Mouse (Mus musculus) layer of hippocampus, adult 18-20 months (tissue): ENCODE measurements around the gene Col18a1. TPM values are rescaled to one million over a fixed set of nuclear protein-coding genes. Genes with fewer than 3 reads are reported as not detected.
A peak's percentile ranks its signal among the peaks of the same experiment; 100 is the strongest.
"Not testable (repeated sequence)": the region's sequence is repeated elsewhere in the genome, so short reads cannot be mapped to it uniquely, and the experiment has no call there.

ENCODE experiments used
- DNase-seq, 2 experiments: peaks; one replicate each; pipeline ENCODE4 v3.0.0; 2022; ENCODE audit warnings: low spot score in 2 of 2
- total RNA-seq, 2 experiments: library from RNA; stranded (reverse); gene quantifications; 2 replicates each; pipeline ENCODE4 v1.2.3; 2021

Gene Col18a1
- total RNA-seq, 2 experiments from 2014 or later = 3.3 to 3.5 TPM

DNA sequence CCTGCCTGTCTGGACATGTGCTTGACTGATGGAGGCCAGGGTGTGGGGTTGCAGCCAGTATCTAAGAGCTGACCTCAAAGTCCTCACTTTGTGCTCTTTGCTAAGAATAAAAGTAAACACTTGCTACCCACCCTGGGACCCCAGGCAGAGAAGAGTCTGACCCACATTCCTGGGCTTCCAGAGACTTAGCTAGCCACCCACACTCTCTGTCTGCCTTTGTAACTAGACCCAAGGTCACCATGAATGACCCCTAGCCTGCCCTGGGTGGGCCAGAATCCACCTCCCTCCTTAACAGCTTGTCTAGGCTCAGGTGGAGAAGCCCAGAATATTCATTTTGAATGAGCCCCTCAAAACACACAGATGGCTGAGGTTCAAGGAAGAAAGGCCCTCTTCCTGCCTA, 28.0 kb downstream of the Col18a1 start:
- no peak for DNase-seq

DNA sequence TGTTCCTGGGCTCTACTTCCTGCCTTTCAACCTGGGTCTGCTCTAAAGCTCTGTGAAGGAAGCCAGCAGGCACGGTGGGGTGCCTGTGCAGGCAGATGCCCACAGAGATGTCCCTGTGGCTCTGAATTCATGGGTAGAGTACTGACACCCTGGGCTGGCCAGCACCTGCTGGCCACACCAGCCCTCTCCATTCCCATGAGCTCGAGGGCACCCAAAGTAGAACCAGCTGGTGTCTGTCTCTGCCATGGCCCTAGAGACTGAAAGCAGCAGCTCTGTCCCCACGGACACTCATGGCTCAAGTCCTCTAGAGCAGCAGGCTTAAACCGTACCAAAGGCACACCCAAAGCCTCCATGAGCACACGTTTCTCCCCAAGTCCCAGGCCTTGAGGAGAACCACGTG, 30.1 kb downstream of the Col18a1 start:
- no peak for DNase-seq

DNA sequence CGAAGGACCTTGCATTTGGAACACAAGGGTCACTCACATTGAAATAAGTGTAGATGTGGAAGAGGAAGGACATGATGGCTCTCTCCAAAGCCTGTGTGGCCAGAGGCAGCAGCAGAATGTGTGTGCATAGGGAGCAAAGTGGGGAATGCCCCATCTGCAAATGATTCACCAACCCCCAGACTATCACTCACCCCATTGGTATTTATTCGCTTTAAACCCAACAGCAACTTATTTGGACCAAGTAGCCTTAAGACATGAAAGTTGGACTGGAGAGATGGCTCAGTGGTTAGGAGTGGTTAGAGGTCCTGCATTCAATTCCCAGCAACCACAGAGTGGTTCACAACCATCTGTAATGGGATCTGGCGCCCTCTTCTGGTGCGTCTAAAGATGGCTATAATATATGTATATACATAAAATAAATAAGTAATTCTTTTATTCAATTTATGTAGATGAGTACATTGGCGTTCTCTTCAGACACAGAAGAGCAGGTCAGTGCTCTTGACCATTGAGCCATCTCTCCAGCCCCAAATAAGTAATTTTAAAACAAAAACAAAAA, 31.0 kb downstream of the Col18a1 start:
- no peak for DNase-seq

DNA sequence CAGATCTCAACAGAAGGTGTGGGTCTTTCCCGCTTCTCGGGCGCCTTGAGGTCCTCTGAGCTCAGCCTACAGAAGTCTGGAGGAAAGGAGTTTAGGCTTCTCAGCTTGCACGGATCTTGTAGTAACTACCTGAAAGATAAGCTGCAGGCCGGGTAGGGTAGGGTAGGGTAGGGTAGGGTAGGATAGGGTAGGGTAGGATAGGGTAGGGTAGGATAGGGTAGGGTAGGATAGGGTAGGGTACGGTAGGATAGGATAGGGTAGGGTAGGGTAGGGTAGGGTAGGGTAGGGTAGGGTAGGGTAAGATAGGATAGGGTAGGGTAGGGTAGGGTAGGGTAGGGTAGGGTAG, 31.6 kb downstream of the Col18a1 start:
- not testable (repeated sequence) for DNase-seq

DNA sequence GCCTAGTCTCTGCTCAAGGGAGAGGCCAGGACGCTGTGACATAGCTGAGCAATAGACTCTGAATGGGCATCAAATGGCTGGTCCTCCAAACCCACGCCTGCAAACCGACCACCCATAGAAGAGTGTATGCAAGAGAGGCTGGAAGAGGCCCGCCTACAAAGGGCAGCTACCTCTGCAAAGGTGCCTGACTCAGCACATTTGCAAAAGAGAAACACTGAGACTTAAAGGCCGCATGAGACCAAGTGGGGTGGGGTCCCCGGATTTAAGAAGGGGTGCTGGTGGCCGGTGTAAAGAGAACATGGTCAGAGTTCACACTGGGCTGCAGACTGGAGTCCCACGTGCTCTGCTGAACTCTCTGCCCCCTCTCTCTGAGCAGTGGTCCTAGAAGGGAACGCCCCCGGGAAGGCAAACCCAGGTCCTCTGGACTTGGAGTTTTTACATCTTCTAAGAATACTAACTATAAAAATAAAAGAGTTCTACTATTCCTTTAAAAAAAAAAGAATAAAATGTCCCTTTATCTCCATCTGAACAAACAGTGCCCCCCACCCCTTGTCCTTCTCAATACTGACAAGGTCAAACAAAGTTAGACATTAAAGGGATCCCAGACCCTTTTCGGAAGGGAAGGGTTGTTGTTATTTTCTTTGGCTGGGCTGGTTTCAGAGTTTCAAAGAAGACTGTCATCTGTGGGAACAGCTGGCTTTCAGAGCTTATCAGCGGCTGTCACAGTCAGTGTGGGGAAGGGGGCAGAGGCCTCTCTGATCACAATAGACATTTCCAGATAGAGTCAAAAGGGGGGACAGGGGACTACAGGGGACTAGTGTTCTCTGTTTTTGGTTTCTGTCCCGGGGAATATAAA, 32.2 kb downstream of the Col18a1 start:
- no peak for DNase-seq

DNA sequence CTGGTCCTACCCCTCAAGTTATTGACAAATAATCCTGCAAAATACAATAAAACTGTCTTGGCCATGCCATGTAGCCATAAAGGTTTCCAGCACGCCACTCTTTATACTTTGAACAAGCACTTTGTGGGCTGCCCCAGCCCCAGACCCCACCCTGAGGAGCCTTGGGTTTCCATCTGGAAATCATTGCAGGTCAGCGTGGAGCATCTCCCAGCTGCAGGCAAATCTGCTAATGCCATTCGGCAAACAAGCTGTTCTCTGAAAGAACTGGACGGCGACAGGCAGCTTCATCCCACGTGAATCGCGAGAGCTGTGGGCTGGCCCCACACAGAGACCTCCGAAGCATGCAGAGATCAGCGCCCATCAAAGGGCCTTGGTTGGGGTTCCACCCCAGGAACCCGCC, 34.2 kb downstream of the Col18a1 start:
- no peak for DNase-seq

DNA sequence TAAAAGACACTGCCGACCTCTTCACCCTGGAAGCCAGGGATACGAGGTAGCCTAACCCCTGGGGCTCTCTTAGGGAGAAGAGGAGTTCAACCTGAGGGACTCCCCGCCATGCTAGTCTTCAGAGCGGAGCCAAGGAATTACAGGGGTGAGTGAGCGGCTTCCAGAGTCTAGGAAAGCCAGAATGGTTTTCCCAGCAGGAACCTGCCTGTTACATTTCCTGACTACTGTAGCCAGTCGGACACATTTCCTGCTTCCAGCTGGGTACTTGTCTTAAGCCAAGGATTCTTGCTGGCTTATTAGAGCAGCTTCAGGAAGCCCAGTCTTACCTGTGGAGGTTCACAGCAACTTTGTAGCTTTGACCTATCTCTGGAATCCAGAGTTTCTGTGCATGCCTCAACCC, 34.8 kb downstream of the Col18a1 start:
- DNase-seq = no peak

DNA sequence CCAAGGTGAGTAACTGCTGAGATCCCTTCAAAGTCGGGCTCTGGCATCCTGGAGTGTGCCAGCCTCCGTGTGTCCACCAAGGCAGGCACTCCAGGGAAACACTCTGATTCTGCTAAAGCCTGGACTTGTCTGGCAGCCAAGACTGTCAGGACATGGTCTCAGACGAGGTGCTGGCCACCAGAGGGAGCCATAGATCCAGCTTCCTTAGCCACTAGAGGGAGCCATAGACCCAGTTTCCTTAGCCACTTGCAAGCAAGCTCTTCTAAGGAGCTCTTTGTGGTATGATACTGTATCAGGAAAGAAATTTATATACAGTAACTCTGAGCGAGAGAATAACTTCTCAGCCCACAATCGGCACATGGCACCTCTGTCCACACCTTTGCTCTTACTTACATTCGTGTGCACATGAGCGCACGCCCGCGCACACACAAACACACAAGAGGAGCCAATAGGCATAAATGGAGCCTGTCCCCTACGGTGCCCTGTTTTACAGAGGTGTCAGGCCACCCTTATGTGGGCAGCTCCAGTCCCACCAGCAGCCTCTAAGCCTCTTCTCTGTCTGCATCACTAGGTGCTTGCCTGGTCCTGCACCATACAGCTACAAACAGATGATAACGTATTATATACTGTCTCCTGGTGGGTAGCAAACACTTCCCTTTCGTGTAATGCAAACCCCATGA, 35.6 kb downstream of the Col18a1 start:
- peak; percentile 88 to 98 for DNase-seq

DNA sequence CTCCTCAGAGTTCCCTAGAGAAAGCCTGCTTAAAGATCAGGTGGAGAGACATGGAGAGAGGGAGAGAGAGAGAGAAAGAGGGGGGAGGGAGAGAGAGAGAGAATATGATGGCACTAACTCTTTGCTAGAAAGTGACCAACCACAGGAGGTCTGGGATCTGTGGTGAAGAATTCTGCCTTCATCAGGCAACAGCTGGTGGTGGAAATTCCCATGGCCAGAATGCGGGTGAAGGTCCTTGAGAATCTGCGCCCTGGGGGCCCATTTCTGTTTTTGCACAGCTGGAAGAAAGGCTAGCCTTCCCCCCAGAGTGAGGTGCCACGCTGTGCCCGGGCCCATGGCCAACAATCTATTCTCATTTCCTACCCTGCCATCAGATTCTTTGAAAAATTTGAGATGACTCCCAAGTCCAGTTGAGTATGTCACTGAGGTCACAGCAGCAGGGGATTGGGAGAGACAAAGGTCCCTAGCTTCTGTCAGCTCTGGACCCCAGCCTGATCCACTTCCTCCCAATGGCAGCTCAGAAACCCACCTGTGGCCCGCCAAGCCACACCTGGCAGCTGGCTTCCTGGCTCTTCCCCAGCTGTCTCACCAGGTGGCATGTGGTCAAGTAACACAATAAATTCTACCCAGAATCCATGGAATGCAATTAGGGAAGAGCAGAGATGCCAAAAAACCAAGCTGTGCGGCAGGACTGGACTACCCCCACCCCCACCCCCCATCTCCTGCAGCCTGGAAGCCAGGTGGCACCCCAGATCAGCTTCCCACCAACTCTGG, 36.5 kb downstream of the Col18a1 start:
- DNase-seq = no peak

DNA sequence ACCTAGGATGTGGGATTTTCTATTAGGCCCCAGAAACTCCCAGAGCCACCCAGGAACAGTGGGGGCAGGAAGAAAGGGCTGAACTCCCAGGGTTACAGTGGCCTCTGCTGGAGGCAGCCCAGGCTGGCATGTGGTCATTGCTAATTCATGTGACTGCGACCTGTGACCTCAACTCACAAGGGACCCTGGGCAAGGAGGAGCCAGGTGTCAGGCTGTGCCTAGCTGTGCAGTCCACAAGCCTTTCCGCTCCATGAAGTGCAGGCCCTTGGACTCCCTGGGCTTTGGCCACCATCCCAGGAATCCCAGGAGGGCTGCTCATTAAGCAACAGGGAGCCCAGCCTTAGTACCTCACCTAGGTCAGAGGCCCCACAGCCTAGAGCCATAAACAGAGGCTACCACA, 38.4 kb downstream of the Col18a1 start:
- DNase-seq = no peak

DNA sequence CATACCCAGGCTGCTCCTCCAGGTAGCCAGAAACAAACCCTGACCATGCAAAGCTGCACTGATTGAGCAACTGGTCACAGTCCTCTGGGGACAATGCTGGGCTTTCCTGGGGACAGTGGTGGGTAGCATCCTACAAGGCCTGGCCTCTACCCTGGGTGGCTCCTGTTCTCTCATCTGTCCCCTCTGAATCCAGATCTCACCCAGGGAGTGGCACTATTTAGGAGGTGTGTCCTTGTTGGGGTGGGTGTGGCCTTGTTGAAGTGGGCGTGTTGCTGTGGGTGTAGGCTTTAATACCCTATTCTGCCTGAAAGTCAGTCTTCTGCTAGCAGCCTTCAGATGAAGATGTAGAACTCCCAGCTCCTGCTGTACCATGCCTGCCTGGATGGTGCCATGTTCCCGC, 39.8 kb downstream of the Col18a1 start:
- no peak for DNase-seq

DNA sequence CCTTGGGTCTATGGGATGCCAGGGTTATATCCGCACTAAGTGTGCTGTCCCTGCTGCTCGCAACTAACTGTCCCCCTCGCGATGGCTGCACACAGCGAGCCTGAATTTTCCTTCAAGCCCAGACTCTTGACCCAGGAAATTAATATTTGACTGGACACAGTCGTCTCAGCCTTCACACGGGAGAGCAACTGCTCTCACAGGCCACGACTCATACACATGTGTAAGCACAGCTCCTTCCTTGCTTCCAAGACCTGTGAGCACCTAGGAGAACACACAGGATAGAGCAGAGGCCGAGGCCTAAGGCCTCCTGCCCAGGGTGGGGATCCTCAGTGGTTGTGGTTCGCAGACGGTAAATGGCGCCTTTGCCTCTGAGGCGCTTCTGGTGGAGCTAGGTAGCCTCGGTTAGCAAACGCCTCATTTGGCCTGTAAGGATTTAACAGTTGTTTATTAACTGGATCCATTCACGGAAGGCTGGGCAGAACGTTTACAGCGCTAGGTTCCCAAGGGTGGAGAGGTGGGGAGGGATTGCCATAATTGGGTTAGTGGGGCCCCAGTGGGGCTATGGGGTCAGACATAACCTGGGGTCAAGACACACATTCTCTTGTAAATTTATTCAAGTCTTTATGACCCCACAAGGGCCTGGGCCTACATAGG, 41.1 kb downstream of the Col18a1 start:
- DNase-seq = no peak

DNA sequence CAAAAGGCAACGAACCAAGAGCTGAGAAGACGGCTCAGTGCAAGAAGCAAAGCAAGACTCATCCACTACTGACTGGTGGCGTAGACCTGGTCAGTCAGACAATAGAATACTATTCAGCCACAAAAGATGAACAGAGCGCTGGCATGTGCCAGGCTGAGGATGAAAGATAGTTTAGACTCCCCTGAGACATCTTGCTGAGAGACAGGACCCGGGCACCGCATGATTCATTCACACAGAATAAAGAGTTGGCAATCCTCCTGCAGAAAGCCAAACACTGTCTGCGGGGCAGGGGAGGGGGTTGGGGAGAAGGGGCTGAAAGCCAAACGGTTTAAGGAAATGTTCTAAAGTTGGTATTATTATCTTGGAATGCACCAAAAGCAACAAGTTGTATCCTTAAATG, 42.4 kb downstream of the Col18a1 start:
- DNase-seq = no peak

DNA sequence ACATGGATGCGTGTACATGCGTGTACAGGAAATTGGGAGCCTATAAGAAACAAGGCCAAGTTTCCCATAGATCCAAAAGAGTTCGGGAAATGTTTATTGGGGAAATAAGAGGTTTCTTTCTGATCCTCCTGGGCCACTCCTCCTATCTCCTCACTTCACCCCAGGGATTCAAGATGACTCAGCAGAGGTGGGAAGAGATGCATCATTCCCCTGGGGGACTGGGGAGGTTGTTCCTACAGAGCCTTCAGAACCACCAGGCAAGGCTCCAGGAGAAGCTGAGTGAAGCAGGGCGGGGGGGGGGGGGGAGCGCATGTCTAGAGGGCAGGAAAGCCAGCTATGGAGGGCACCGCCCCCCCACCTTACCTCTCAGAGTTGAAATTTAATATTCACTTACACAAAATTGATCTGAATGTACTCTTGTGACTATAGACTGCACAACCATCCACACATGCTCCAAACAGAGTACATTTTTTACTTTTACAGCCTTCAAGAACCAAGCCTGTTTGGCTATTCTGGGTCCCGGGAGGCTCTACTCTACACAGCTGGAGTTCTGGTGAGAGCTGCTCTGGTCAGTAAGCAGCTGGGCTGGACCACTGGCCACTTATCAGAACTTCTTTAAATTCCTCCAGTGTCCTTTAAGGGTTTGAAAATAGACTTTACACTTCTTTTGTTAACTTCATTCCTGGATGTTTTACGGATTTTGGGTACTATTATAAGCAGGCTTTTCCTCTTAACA, 44.9 kb downstream of the Col18a1 start:
- no peak for DNase-seq

DNA sequence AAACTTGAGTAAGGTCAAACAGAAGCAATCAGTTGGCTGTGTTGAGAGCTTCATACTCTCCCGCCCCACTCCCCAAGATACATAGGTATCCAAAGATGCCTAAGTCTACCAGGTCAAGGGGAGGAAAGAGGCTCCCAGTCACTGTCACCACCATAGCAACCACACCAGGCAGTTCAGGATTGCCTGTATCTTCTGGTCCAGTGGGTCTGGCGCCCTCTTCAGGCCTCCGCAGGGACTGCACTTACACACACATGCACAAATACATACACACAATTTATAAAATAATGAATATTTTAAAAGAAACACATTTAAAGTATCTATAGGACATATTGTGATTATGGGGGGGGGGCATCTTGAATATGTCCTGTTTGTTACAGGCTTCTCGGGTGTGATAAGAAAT, 45.8 kb downstream of the Col18a1 start:
- DNase-seq = no peak

DNA sequence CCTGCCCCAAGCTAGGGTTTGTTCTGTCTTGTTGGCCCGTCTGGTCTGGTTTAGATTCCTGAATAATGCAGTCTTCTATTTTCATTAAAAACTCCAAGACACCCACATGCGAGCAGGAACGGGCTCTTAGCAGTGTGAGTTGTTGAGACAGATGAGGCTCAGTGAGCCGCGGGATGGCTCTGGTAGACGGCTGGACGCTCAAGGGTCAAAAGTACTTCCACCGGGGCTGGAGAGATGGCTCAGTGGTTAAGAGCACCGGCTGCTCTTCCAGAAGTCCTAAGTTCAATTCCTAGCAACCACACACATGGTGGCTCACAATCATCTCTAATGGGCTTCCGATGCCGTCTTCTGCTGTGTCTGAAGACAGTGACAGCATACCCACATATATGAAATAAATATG, 46.9 kb downstream of the Col18a1 start:
- DNase-seq = no peak

DNA sequence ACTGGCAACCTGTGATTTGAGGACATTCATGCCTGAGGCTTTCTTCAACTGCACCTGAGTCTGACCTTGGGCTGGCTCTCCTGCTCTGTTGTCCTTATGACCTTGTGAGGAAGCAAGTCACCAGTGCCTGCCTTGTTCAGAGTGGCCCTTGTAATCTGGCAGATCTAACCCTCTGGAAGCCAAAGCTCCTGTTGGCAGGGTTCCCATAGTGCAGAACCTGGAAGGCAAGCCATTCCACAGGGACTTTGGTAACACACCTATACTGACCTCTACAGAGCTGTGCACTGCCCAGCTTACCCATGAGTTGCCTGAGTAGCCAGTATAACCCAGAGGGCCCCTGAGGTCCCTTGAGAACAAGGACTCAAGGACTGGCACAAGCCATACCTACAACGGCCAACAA, 48.0 kb downstream of the Col18a1 start:
- DNase-seq = no peak

DNA sequence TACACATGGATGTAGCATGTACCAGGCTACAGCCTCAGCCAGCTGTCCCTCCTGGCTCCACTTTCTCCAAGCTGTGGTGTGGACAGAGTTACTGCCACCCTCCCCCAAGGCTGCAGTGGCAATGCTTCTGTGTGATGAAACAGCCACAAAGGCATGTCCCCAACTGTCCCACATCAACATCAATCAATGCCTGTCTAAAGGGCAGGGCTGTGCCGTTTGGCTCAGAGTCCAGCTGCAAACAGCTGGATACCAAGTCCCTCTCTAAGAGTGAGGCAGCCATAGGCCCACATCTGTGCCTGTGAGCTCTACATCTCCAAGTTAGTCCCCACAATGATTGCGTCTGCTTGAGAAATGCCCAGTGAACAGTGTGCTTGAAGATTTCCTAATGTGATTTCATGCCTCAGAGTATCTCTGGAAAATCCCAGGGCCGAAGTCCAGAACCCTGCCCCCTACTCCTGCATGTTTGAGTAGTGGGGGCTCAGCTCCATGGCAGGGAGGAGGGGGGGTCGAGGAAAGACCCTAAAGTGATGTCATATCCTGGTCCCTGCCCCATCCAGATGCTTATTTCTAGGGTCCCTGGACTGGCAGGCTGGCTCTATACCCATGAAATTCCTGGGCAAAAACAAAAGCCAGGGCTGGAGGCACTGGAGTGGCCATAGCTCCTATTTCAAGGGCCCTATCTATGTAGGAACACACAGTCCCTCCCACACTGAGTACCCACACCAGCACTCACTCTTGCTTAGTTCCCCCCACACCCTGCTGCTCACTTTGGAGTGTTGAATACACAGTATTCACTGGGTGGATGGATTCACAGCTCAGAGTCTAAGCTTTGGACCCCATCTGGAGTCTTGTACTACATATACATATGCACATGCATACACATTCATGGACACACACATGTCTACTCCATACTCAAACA, 49.6 kb downstream of the Col18a1 start:
- DNase-seq = no peak

DNA sequence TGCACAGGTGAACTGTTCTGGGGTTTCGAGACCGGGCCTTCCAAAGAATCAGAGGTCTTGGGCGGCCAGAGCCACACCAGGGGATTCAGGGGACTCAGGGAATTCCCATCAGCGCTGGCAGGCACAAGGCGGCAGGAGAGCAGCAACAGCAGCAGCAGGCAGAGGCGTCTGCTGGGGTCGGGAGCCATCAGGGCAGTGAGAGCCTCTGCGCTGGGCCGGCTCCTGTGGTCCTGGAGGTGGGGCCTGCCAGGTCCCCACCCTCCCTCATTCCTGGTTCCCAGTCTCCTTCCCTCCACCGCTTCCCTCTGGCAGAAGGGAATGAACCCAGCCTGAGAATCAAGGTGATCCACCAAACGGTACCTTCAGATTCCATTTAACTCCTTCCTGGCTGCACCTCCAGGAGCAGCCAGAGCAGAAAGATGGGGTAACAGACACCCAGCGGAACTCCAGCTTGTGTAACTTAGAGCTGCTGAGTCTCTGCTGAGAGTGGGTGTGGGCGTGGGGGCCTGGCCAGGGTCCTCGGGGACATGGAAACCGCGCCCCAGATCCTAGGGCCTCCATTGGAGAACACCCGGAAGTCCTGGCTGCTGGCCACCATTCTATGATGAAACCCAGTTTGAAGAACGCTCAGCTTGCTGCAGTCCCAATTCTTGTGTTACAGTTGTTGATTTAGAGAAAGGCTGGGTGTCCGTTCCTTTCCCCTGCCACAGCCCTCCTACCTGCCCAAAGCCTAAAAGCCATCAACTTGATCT, 52.7 kb downstream of the Col18a1 start:
- DNase-seq = no peak
